Mouse (Mus musculus) left cerebral cortex, postnatal 10 days (tissue): Measurements from ENCODE around the gene Olfr889. TPM values are rescaled to one million over a fixed set of nuclear protein-coding genes. Genes with fewer than 3 reads are reported as not detected.
"Not testable (repeated sequence)": the region's sequence is repeated elsewhere in the genome, so short reads cannot be mapped to it uniquely, and the experiment has no call there.

Source experiments
- DNase-seq, 2 experiments: peaks; one replicate each; pipeline ENCODE4 v3.0.0; 2021 to 2022; ENCODE audit warnings: low spot score in 2 of 2, mixed read lengths in 1 of 2; ENCODE audit errors: extremely low spot score in 1 of 2
- intact Hi-C: fragments of 180-260 bp; cut with DNase I; formaldehyde crosslinking; loops from one replicate; pipeline ENCODE4 v1.15.1; 2025
- total RNA-seq, 2 experiments: library from RNA; stranded (reverse); gene quantifications; 2 replicates each; pipeline ENCODE4 v1.2.3; 2021

The Olfr889 gene
- not detected for total RNA-seq

DNA sequence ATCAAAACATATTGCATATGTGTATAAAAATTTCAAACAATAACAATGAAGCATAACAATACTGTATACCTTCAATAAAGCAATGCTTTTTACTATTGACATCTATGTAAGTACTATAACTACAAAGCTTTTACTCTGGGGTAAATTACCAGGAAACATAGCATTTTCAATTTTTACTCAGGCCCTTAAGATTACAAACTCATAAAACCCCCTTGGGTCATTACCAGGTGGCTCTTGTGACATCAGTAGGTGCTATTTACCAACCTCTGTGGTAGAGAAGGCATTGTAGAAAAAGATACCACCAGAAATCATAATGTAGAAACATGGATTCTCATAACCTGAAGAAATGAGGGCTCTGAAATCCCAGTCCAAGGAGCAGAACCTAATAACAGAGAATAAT is at the start of gene Olfr889:
Olfr889 (plus strand) TSS at position 301 of the 400 bp plus-strand sequence.
- no peak for DNase-seq
- intact Hi-C loops, result no loop called here

DNA sequence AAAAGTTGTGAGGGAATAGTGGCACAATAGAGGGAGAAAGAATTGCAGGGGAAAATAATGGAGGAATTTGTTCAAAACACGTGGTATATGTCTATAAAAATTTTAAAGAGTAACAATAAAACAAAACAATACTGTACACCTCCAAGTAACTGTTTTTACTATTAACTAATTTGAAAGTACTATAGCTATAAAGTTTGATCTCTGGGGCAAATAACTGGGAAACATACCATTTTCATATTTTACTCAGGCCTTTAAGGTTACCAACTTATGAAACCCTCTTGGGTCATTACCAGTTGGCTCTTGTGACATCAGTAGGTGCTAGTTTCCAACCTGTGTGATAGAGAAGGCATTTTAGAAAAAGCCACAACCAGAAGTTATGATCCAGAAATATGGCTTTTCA is 31.2 kb upstream of the Olfr889 start, which contains the start of gene Olfr887:
Olfr887 (plus strand) TSS at position 301 of the 400 bp plus-strand sequence.
- intact Hi-C loops, result no loop called here
- no peak for DNase-seq

DNA sequence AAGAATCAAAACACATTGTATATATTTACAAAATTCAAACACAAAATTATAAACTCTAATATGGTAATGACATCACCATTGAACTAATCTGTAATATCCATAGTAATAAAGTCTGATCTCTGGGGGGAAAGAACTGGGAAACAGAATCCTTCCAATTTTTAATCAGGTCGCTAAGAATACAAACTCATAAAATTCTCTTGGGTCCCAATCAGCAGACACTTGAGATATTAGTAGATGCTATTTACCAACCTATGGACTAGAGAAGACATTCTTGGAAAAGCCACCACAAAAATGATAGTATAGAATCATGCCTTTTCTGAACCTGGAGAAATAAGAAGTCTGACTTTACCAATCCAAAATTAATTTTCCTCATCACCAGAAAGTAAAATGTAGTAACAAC is 7.2 kb upstream of the Olfr889 start, which contains the start of gene Olfr888:
Olfr888 (plus strand) TSS at position 301 of the 400 bp plus-strand sequence.
- DNase-seq, result no peak

DNA sequence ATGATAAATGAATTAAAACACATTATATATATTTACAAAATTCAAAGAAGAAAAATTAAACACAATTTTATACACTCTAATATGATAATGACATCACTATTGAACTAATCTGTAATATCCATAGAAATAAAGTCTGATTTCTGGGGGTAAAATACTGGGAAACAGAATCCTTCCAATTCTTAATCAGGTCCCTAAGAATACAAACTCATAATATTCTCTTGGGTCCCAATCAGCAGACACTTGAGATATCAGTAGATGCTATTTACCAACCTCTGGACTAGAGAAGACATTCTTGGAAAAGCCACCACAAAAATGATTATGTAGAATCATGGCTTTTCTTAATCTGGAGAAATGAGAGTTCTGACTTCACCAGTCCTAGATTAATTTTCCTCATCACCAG is 27.2 kb downstream of the Olfr889 start, which contains the start of gene Olfr890:
Olfr890 (plus strand) TSS at position 301 of the 400 bp plus-strand sequence.
- DNase-seq, result no peak
- intact Hi-C loops, result no loop called here

More for the DNA sequence above, 7.2 kb upstream of the Olfr889 start, which contains the start of gene Olfr888:
- intact Hi-C loops, result no loop called here

DNA sequence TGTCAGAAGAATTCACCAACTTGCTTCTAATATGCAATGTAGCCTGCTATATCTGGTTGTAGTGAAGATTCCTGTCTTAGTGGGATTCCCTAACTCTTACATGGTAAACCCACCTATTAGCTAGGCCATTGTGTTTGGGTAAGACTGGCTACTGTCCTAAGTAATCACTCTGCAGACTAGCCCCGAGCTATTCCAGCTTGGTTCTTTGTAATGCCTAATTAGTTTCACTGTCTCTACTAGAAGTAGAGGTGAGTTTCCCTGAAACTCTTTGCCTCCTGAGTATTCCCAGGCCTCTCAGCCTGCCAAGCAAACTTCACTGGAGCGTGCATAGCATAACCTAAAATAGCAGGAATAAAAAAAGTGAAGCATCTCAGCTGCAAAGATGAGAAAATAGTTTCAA is 53.3 kb downstream of the Olfr889 start:
- DNase-seq, intact Hi-C loops: not testable (repeated sequence)

Other genes starting within 250 kb of the Olfr889 start
- under 1 TPM in 1 of 2 experiments, not detected in 1; 0.06 TPM for gene Olfr145, start 218.5 kb upstream of the Olfr889 start, total RNA-seq
- gene Olfr878, start 197.4 kb upstream of the Olfr889 start, total RNA-seq, result not detected
- gene Olfr881, start 123.4 kb upstream of the Olfr889 start, total RNA-seq, result not detected
- not detected for gene Olfr883, start 89.4 kb upstream of the Olfr889 start, total RNA-seq
- gene Olfr884, start 68.6 kb upstream of the Olfr889 start, total RNA-seq, result not detected
- not detected for gene Olfr885, start 53.9 kb upstream of the Olfr889 start, total RNA-seq
- gene Olfr887, start 31.1 kb upstream of the Olfr889 start, total RNA-seq, result under 1 TPM in 1 of 2 experiments, not detected in 1; 0.06 TPM
- gene Olfr888, start 7.1 kb upstream of the Olfr889 start, total RNA-seq, result not detected
- gene Olfr890, start 27.3 kb downstream of the Olfr889 start, total RNA-seq, result not detected
- gene Olfr891, start 65.6 kb downstream of the Olfr889 start, total RNA-seq, result not detected
- gene Olfr893, start 93.2 kb downstream of the Olfr889 start, total RNA-seq, result not detected
- gene Olfr894, start 102.9 kb downstream of the Olfr889 start, total RNA-seq, result not detected
- not detected for gene Olfr143, start 137.6 kb downstream of the Olfr889 start, total RNA-seq
- not detected for gene Olfr895, start 152.7 kb downstream of the Olfr889 start, total RNA-seq
- gene Olfr896-ps1, start 175.9 kb downstream of the Olfr889 start, total RNA-seq, result not detected
- gene Olfr25, start 213.9 kb downstream of the Olfr889 start, total RNA-seq, result not detected
- not detected for gene Olfr898, start 233.2 kb downstream of the Olfr889 start, total RNA-seq